Mouse (Mus musculus) embryo, embryonic 9.5 days (tissue): ENCODE measurements around the gene Zmynd19.

Experiments used
- DNase-seq: peaks from one replicate; pipeline ENCODE4 v3.0.0-alpha.2; 2017; ENCODE audit errors: extremely low spot score

The Zmynd19 gene

DNA sequence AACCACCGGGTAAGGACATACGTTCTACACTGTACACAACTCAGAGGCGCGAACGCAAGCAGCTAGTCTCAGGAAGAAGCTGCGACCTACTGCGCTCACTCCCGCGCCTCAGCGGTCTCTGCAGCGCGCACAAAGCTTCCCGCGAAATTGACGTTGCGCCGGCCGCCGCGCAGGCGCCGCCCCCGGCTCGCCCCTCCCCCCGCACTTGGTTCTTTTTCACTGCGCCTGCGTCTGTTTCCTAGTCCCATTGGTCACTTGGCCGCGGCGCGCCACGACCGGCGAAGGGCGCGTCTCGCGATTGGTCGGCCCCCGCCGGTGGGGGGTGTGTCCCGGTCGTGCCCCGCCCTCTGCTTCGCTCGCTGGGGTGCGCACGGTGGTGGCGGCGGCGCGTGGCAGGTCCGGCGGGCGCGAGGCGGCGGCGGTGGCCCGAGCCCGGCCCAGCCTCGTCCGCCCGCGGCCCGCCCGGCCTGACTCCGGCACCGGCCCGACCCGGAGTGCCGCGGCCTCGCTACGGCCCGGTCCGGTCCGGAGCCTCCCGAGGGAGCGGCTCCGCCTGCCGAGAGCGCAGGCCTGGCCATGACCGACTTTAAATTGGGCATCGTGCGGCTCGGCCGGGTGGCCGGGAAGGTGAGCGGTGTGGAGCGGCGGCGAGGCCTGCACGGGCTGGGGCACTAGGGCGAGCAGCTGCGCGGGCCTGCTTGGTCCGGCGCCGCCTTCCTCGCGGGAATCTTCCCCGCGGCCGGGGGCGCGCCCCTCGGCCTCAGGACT is at the start of gene Zmynd19:
TSS of gene Zmynd19 (plus strand) at position 372 of the 768 bp plus-strand sequence.
- DNase-seq = peak; percentile 97

- DNase-seq = no peak
Measured at GRCm38 (mm10) chr2:24901055-24901454, 48.5 kb upstream of the Zmynd19 start.

DNA sequence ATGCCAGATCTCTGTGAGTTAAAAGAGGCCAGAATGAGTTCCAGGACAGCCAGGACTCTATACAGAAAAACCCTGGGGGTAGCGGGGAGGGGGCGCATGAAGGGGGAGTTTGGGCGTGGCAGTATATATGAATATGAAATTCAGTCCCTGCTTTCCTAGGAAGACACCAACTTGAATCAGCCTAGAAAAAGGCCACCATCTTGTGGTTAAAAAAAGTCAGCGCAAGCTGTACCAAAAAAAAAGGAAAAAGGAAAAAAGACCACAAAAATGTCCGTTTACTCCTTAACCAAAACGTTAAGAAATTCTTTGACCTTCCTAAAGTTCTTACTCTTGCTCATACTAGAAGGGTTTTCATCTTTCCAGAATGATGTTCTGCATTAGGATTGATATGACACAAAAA is 46.6 kb upstream of the Zmynd19 start:
- DNase-seq = no peak

- peak; percentile 27 for DNase-seq
Measured at GRCm38 (mm10) chr2:24904823-24905652, 44.6 kb upstream of the Zmynd19 start.

GRCm38 (mm10) chr2:24905653-24906155 is 43.9 kb upstream of the Zmynd19 start:
- DNase-seq = no peak

- DNase-seq = no peak
Measured at GRCm38 (mm10) chr2:24910481-24910880, 39.1 kb upstream of the Zmynd19 start.

GRCm38 (mm10) chr2:24912189-24912588 is 37.4 kb upstream of the Zmynd19 start:
- DNase-seq = no peak

GRCm38 (mm10) chr2:24912589-24912988 is 37.0 kb upstream of the Zmynd19 start:
- no peak for DNase-seq

- no peak for DNase-seq
Measured at GRCm38 (mm10) chr2:24914762-24915161, 34.8 kb upstream of the Zmynd19 start.

DNA sequence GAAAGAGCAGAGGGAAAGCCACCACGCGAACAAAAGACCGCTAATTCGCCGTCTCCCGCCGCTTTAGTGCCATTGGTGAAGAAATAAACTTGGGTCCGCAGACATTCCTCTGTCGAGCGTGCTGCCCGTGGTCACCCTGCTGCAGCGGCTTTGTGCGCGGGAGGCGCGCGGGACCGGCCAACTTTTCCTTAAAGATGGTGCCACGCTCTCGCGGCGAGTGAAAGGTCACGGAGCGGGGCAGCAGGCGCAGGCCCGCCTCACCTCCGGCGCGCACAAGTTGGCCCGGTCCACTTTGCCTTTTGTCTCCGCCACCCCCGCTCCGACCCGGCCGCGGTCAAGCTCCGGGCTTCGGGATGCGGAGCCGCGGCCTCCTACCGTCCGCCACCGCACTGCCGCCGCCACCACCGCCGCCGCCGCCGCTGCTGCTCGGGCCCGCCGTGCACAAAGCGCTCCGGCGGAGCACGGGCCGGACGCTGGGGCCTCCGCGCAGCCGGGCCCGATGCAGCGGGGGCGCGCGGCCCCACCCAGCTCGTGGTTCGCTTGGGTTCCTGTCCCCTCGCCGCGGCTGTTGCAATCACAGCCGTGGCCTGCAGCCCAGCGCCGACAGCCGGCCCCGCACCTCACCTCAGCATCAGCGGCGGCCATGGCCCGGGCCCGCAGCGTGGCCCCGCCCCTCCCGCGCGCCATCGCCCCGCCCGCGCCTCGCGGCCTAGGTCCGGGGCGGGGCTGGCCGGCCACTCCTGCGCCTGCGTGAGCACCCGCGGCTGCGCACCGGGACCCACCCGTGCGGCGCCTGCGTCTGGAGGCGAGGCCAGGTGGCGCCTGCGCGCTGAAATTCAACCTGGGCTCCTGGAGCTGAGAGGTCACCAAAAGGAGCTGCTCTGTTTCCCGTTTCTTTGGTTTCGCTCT is 30.4 kb upstream of the Zmynd19 start, which contains the start of gene Ehmt1:
TSS of gene Ehmt1 (minus strand) at position 685 of the 909 bp plus-strand sequence.
- peak; percentile 89 for DNase-seq

DNA sequence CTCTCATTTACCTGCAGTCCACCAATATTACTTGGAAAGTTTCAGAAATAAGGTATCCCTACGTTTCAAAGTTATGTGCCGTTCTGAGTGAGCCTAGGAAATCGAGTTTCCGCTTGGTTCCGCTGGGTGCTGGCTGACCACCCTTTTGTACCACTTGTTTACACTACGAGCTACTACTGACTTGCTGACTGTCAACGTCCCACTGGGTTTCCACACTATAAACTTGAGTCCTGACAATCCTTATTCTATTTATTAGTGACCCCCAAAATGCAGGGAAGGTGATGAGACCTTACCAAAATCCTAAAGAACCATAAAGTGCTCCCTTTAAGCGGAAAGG is 29.8 kb upstream of the Zmynd19 start:
- DNase-seq = no peak

DNA sequence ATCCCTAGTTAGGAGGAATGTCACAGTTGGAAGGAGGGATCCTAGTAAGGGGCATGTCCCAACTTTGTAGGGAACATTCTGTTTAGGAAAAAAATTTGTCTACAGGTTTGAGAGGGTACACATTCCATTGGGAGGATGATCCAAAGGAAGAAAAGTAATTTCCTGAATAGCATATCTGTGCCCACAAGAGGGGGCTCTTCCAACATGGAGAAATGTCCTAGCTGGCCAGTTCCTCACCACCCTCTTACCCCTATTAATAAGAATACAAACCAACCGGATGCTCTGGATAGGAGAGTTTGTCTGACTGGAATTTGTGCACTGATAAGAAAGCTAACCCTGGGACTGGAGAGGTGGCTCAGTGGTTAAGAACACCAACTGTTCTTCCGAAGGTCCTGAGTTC is 26.0 kb upstream of the Zmynd19 start:
- no peak for DNase-seq

GRCm38 (mm10) chr2:24925284-24925683 is 24.3 kb upstream of the Zmynd19 start:
- no peak for DNase-seq

DNA sequence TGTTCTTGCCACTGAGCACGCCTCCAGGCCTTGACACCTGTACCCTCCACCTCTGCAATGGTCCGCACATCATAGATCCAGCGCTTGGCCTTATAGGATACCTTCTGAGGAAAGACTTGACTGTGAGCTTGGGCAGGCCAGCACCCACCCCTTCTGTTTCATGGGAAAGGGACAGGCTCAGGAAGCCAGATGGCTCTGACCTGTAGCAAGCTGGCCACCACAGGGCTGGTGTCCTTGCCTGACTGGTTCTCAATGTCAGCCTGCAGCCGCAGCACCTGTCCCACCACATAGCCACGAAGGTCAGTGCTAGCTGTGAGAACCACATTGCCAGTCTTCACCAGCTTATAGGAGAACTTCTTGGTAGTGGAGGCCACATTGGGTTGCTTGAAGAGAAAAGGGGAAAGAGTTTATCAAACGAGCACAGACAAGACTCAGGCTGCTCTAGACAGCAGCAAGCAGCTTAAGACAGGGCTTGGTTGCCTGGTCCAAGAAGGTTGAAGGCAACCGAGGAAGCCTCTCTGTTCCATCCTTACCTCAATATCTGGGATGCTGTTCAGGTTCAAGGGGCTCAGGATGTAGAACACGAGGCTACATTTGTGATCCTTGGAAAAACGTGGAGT is 23.1 kb upstream of the Zmynd19 start:
- no peak for DNase-seq

DNA sequence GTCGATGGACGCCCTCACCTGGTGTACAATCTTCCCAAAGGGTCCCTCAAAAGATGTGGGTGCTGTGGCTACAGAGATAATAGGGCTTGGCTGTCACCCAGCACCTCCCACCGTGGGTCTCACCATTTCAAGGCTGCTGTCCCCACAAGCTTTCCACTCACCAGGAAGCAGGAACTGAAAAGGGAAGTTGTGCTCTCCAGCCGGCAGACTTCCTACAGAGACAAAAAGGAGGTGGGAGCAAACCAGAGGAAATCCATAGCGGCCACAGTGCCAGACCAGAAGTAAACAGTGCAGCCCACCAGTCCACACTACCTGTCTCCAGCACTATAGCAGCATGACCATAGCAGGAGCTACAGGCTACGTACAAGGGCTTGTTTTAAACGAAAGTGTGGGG is 22.6 kb upstream of the Zmynd19 start:
- no peak for DNase-seq

DNA sequence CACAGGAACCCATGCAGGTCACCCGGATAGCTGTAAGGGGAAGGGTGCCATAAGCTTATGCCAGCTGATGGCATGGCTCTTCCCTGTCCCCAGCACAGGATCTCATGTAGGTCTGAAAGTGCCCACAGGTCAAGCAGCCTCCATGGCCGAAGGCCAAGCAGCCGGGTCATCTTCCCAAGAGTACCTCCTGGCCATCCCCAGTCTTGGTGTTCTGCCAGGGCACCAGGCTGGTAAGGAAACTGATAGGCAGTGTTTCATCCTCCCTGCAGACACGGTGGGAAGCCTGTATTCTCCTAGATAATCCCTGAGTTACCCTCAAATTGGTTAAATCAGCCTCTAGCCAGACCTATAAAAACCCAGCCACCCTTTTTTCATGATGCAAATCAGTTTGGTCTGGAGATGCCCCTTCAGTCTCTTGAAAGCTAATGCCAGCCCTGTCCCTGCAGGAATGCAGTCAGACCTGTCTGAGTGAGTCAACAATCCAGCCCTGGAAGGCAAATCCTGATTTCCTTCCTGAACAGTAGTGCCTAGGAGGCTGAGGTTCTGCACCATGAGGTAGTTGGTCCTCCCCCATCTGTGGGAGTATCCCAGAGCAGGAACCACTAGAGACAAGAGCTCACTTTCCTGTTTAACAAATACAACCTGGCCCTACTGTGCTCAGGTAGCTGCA is 21.6 kb upstream of the Zmynd19 start:
- DNase-seq = no peak

DNA sequence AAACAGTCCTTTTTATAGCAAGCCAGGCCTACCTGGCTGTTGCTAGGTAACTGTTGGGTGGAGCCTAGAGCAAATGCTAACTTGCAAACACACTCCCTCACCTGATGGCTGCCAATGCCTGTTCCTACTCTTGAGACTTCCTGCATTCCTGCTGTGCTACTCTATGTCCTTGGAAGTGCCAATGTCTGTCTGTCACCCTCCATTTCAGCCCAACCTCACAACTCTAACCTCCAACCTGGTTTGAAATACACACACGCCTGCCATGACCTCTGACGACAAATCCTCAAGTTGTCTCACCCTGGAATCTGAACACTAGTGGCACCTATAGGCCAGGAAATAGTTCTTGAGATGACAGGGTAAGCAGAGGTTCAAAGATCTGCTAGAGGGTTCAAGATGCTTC is 20.5 kb upstream of the Zmynd19 start:
- no peak for DNase-seq

DNA sequence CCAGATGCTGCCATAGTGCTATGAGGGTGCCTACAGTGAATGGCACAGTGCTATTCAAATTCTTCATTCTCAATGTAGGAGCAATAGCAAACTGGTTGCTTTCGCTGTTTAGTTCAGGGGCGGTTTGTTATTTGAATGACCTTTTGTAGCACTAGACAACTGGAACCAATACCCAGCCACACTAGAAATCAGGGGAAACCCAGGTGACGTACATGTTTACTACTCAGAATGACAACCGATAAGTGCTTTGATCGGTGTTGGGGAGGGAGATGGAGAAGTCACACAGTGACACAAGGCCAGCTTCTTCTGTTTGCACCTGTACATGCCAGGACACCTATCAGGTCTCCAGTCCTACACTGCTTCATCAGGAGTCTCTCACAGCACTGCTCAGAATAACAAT is 20.0 kb upstream of the Zmynd19 start:
- no peak for DNase-seq

- DNase-seq = no peak
Measured at GRCm38 (mm10) chr2:24934441-24934963, 15.1 kb upstream of the Zmynd19 start.

- peak; percentile 95 for DNase-seq
Measured at GRCm38 (mm10) chr2:24935057-24935796, 14.4 kb upstream of the Zmynd19 start, which contains the start of gene Arrdc1. Gene Arrdc1, minus strand, starts transcription at chr2:24935252.
